Mouse (Mus musculus) heart, postnatal 4 days (tissue): ENCODE measurements around the gene Astn2. TPM values are rescaled to one million over a fixed set of nuclear protein-coding genes. Genes with fewer than 3 reads are reported as not detected.
A peak's percentile ranks its signal among the peaks of the same experiment; 100 is the strongest.

Source experiments
- DNase-seq: peaks from one replicate; pipeline ENCODE4 v3.0.0; 2021
- total RNA-seq, 2 experiments: library from RNA; stranded (reverse); gene quantifications; 2 replicates each; pipeline ENCODE4 v1.2.3; 2021

Astn2 gene
- total RNA-seq, 2 experiments from 2014 or later = 2.7 to 3.5 TPM

DNA sequence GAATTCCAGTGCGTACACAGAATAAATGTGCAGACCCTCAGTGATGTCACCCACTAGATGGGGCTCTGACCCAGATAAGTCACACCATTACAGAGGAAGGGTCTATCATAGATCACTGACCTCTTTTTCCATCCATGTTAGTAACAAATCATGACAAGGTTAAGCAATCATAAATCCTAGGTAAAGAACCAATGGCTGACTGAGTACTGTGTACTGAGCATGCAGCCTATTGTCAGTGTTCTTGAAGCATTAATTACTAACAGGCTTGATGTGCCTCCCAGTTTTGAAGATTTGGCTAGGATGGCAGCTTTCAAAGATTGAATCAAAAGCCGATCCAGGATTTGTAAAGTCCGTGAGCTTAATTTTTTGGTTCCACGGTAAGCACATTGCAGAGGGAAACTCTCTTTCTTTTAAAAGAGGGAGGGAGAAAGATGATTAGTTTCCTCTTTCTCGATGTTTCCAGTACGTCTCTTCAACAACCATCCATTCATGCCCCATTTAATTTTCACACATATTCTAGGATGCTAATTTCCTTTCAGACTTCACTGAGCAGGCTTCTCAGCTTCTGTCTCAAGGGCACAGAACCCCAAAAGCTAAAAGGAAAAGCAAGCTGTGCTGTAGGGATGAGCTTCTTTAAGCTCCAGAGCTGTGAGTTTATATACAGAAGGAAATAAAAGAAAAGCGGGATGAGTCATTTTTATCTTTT lies 93.9 kb downstream of the Astn2 start:
- DNase-seq = no peak

DNA sequence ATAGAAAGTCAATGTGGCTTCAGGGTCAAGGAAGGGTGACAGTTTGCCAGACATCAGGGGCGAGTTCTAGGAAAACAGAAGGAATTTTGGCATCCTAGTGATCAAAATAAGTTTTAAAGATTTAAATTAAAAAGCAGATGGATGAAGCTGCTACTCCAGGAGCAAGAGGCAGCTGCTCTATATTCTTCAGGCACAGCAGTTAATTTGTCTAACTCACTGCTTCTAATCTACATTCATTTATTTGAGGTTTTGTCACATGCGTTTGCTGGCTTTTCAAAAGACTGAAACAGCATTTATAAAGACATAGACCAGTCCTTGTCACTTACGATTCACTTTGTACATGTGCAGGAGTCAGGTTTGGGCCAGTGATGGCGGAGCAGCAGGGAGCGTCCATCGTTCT lies 98.0 kb downstream of the Astn2 start:
- DNase-seq = no peak

DNA sequence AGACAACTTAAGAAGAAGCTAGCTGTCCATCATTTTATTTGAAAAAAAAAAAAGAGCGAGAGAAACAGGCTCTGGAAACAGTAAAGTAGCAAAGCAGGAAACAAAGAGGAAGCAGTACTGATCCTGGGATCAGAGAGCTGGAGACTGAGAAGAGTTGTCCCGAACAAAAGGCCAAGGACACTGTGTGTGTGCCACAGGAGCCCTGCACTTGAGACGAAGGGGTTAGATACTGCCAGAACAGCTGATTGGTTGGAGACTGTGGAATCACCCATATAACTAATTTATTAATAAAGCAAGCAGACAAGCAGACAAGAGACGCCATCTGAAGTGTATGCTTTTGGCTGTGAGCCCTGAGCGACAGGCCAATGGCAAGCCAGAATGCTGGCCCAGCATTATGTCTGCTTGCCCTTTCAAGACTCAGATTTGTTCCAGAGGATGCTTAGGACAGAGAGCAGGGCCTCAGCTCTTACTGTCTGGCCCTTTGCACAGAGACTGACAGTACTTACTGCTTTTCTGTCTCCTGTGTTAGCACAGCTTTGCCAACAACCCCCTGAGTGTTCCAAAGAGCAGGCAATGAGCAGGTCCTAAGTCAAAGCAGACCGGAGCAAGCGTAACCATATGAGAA lies 101.6 kb downstream of the Astn2 start:
- no peak for DNase-seq

DNA sequence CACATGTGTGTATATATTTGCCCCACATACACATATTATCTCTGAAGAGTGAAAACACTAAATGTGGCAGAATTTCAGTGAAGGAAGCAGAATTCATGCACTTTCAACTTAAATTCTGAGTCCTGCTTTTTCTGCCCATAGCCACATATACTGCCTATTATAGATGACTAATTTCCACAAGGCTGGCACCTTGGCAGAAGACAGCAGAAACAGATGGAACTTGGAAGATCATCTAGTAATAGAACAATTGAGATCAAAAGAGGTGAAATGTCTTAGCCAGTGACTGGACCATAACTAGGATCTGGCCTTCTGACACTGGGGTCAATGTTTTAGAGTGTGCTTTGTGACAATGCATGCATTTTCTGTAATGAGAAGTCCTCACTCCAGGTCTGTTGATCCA lies 119.4 kb downstream of the Astn2 start:
- DNase-seq = no peak

DNA sequence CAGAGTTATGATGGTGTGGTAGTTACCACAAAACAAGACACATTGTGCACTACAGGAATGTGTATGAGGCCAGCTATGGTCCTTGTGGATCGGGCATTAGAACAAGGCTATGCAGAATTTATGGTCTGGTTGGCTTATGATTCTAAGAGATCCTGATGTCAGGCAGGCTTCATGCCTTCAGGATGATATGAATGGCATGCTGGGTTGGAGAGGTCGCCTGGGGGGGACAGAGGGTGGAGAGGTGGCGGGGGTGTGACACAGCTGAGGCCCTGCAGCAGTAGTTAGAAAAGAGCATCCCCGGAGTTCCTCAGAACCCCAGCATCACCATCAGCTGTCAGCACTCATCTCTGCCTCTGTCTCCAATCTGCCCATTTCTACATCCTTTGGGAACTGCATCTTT lies 128.3 kb downstream of the Astn2 start:
- no peak for DNase-seq

DNA sequence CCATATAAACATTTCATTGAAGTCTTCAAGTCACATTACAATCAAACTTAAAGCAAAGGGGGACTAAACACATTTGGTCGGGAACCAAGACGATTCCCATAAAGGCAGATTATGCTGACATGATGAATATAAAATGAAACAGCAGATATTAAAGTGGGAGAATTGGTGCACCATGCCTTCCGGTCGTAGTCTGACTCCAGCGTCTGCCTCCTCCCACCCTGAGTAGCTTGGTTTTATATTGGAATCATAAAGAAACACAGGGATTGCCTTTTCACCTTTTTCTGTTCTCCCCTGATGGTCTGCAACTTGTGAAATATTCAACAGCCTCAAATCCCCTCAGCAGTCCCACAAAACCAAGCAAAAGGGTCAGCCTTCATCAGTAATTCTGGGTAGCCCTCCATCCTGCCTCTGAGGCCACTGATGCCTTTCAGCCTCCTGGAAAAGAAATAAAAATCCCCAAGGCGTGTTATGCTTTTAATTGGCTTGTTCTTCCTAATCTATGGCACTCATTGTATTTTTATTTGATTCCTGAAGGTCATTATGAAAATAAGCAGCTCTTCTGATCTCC lies 132.8 kb downstream of the Astn2 start:
- no peak for DNase-seq

DNA sequence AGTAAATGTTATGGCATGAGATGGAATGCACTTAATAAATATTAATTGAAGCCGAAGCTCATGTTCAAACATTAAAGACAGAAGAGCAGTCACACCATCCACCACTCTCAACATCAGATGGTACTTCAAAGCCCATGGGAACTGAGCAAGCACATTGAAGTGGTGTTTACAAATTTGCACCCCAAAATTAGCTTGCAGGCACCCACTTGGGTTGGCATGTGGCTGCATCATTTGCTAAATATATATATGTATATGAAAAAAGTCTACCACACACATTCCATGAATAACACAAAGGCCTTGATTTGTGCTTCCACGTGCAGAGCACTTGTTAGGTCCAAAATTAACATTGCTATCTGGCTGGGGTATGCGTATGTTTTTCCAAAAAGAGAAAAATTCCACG lies 140.4 kb downstream of the Astn2 start:
- DNase-seq = no peak

DNA sequence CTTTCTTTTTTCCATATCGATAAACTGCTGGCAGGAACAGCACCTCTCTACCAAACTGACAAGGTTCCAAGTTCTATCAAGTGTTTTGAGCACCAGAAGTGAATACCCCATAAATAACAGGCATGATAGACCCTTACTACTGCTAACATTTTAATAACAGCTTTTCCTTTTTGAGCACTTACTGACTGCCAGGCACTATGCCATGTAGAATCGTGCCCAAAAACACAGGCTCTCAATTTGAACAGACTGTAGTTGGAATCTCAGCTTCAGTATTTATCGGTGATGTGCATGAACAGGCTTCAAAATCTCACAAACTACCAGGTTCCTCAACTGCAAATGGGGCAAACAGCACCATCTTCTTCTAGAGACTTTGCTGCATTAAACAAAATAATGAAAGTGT lies 143.1 kb downstream of the Astn2 start:
- no peak for DNase-seq

DNA sequence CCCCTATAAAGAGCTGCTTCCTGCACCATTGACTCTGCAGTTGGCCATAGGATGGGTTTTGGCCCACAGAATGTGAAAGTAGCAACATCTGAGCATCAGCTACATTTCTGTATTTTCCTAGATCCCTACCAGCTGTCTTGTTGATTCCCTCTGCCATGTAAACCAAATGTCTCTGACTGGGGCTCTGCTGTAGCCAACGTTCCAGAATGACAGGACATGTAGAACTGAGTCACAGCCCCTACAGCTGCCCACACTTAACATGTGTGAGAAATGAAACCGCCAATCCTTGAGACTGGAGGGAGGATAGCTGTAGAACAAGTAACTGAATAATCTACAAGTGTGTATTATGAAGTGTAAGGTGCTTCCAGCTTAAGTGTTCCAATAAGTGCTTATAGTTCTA lies 145.5 kb downstream of the Astn2 start:
- DNase-seq = no peak

DNA sequence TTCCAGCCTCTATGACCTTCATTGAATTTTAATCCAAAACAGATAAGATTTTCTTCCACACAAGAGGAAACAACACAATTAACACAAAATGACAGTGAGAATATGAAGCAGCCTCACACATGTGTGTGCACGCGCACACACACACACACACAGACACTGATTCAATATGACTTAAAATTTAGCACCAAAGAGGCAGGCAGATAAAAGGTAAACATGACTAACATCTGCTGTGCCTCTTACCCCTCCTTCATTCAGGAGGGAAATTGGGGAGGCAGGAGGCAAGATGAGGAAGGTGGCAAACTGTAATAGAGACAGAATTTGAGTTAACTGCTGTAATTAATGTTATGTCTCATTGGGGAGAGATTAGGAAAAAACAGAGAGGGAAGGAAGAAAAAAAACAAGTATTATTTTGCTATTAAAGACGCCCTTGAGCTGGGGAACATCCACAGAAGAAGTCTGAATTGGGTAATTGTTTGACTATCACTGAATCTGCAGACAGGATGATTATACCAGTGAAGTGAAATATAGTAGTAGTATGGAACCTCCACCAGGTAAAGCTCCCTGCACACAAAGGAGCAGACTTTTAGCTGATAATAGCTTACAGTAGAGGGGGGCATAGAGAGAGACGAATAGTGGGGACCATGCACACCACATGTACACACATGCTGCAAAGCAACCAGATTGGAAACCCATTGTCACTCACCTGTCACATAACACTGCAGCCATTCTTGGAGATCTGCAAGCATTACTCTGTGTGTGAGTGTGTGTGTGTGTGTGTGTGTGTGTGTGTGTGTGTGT lies 149.5 kb downstream of the Astn2 start:
- no peak for DNase-seq

DNA sequence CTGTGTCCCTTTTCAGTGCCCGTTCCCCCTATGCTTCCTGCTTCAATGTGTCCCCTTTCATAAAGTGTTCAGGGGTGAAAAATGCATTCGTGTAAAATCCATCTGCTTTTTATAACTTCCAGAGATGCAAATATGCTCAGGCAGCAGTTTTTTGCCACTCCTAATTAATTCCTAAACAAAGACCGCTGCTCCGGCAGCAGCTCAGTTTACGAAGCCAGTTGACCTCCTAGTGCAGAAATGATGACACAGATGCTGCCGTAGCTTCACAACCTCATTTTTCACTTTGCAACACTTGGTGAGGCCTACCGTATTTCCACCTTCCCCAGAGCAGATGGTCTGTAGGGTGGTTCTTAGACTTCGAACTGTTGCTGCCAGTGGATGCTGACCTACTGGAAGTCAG lies 155.9 kb downstream of the Astn2 start:
- no peak for DNase-seq

DNA sequence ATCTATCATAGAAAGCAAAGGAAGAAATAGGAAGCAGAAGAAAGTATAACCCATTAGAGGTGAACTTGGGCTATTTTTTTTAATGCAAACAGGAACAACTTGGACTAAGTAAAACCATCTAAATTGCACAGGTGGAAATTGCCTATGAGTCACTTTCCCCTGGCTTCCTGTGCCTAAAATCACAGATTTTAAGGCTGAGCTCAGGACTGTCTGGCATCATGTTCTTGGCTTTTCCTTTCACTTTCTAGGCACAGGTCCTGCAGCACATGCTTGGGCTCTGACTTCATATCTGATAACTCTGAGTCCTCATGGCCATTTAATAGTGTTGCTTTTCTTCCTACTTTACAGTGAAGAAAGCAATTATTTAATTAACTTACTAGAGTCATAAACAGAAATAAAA lies 161.7 kb downstream of the Astn2 start:
- DNase-seq = no peak

DNA sequence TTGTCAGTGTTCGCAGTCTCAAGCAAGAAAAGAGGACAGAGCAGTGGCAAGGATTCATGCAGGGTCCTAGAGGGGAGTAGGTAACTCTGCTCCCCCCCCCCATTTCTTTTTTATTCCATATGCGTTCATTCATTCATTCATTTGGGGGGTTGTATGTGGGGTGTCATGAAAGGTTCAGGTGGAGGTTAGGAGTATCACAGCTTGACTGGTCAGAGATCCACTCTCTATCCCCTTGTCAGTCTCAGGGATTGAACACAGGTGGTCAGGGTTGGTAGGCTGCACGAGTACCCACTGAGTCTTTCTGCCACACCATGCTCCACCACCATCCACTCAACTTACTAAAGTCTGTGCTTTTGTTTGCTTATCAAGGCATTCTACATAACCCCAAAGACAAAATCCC lies 171.6 kb downstream of the Astn2 start:
- no peak for DNase-seq

DNA sequence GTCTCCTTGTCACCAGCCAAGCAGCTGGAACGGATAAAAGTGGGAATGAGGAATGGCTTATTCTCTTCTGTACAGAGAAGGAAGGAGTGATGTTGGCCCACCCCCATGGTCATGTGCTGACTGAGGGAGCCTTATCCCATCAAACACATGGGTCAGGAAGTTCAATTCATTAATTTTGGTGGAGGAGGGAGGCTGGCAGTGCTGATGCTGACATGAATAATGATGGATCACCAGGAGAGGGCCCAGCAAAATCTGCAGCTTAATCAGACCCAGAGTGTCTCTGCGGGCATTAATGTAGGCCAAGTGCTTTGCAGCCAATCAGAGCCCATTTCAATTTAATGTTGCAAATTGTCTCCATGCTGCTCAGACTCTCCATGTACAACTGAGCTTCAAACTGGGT lies 172.1 kb downstream of the Astn2 start:
- no peak for DNase-seq

DNA sequence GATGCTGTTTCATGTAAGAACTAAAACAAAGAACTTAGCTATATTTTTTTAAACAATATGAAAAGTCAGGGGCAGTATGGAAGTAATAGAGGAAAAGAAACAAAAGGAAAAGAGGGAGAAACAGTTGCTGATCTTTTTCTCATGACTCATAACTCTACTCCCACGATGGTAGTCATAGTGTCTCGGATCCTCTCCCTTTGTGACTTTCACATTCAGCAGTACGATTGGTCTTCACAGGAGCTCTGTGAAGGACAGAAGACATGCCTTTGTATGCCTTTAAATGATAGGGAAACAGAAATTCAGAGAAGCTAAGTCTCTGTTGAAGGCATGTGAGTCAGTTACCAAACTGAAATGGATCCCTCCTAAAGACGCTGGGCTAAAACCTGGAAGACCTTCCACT lies 173.7 kb downstream of the Astn2 start:
- DNase-seq = no peak

DNA sequence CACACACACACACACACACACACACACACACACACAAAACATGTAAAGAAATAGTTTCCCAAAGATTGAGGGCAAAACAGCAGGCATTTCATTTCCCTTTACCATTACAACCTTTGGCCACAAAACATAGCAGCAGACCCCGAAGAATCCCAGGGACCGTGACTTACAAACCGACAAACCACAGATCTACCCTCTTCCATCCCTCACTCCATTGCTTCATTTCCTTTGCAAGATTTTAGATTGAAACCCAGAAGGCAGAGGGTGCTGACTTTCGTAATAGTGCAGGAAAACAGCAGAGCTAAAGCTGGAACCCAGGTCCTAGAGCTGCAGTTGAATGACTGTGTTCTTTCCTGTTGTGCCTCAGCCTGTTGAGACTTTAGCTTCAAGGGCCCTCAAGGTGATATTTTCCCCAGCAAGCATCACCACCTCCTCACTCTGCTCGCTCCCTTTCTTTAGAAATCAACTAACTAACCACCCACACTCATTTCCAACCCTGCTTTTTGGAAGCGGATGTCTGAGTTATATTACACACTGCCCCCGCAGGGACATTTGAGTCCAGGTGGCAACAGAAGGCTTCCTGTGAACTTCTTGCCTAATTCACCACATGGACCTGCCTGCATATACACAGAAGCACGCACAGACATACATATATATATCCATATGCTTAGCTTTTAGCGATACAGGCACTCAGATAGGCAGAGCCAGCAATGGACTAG lies 181.7 kb downstream of the Astn2 start:
- no peak for DNase-seq

DNA sequence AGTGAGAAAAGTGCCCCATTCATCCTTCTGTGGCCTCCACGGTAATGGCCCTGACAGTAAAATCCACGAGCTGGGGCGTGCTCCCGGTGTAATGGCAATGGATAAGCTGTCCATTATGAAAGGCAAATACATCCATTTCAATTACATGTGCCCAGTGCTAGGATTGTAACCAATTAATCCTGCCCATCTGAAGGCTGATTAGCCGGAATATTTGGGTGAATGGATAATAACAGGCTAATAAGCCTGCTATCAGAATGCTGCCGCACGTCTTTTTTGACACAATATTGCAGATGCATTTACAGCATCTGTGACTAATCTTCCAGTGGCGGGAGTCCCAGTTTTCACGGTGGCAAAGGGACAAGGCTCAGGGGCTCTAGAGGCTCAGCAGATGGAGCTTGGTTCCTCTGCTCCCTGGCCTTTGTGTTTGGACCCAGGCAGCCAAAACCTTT lies 189.2 kb downstream of the Astn2 start:
- peak; percentile 22 for DNase-seq

DNA sequence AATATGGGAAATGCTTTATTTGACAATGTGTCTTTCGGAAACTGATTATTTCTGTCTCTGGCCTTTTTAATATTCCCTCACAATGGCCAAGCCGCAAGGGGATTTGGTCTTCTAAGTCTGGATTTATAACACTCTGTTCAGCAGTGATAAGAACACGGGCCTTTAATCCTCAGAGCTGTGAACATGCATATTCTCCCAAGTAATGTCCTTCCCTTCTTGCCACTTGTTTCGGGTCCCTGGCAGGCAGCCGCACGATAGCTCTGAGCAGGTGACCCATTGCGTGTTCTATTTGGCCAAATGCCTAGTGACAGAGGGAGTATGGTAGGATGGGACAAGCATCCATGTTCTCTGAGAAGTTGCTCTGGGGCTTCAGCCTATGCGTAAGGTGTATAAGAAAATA lies 214.8 kb downstream of the Astn2 start:
- DNase-seq = no peak

DNA sequence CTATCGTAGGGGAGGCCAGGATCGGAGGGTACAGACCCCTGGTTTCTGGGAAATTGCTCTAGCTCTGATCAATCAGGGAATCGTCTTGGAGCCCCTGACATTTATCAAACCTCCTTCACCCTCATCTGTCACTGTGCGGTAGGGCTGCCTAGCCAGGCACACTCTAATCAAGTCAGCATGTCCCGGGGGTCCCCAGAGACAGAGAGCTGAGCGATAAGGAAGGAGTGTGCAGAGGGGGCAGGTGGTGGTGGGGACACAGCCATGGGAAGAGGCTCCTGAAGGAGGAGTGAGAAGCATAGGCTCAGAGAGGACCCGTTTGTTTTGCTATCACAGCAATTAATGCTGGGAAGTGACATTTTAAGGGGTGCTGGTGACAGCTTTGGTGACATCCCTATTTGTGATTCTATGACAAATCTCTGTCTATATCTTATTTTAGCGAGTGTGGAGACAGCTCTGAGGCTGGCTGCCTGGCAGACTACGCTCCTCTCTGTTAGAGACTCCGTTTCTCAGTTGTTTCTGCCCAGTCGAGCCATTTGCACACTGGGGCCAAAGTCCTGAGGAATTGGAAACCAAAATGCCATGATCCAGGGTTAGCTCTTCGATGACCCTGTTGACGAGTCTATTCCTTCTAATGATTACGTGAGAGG lies 228.4 kb downstream of the Astn2 start:
- no peak for DNase-seq

DNA sequence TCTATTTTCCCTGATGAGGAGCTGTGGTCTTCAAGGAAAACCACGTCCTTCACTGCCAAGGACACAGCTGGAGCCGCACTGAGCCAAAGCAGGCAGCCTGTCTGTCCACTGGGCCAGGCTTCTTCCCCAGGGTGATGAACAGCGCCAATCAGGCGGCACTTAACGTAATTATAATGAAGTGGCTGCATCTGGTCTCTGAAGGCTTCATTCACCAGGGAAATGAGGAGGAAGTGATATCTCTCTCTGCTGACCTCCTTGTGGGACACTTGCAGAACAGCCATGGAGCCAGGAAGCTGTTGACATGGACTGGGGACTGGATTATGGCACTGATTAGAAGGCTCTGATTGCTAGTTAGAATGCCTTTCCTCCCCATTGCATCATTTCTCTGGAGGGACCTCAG lies 232.8 kb downstream of the Astn2 start:
- DNase-seq = peak; percentile 47

DNA sequence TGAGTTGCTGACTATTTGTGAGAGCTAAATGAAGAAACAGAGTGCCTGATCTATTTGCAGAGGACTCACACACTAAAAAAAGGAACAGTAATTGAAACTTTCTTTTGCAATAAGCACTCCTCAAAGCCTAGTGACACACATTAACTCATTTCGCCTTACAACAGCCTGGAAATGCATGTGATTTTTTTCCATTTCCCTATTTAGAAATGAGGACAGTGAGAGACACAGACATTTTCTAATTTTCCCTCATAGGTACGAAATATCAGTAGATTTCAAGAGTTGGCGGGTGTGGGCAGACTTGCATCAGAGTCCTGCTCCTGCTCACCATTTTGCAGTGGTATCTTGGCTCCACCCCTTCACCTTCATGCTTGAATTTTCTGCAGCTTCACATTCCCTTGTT lies 233.6 kb downstream of the Astn2 start:
- DNase-seq = no peak

DNA sequence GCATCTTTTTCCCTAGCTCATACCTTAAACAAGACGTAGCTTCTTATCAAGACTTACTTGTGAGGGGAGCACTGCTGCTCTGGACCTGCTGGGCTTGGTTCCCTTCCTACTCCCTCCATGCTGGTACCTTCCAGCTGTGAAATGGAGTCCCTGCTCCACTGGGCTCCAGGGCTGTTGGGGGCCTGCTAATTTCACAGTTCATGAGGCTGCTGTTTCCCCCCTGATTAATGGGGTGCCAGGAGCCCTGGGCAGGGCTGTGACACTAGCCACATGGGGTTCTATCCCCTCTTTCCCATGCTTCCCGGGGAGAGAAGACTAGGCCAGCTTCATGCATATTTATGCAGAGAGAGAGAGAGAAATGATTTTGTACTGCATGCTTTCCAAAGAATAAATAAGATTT lies 234.9 kb downstream of the Astn2 start:
- DNase-seq = no peak
